Mouse (Mus musculus): ENCODE data around the gene Obscn. TPM values are rescaled to one million over a fixed set of nuclear protein-coding genes. Genes with fewer than 3 reads are reported as not detected.
"Not testable (repeated sequence)": the region's sequence is repeated elsewhere in the genome, so short reads cannot be mapped to it uniquely, and the experiment has no call there.

Obscn gene
- polyA plus RNA-seq, 1 experiment from 2014 or later: 2.4 TPM

DNA sequence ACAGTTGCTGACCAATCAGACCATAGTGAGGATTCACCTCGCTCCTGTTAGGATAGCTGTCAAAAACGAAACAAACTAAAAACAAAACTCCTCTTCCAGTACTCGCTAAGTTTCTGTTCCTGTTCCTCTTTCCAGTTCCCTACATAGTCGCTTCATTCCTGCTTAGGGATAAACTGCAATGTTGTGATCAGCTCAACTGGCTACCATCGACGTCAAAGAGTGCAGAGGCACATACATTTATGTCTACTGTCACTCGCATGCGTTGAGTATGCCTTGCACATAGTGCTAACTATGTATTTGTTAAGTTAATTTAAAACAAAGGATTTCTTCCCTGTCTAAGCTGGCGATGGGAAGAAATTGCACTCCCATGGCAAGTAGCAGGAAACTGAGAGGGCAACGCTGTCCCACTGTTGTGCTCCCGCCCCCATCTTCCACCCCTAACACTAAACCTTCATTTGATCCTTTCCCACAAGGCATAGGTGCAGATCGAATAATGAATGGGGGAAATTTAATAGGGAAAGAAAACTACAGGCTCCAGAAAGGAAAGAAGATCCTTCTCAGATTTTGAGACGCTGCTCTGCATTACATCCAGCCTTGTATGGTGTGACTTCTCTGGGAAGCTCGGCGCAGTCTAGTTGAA, 176.9 kb downstream of the Obscn start:
- Histone ChIP-seq H3K4me1 (peaks cover 28% of the 10 kb centered on the region), H3K9ac (peak overlapping the region; percentile 29; the same call in 1 of the 2 replicates), H3K27me3 (peaks cover 15% of the 10 kb centered on the region), H3K9me3 (replicated peaks) (no peaks in the 10 kb centered on the region), H3K4me2 (replicated peaks) (peak overlapping the region; percentile 84), H3K4me3 (replicated peaks) (peak overlapping the region; percentile 50), H3K36me3 (peaks cover 4% of the 10 kb centered on the region; the same call in 1 of the 2 replicates), H3K27ac (replicated peaks) (no peak overlapping the region)
- no peak for ATAC-seq (ENCODE audit: insufficient number of reproducible peaks, low FRiP score, low TSS enrichment, low read depth)
- WGBS: 28% methylated on average over 15 of the region's 15 CpGs

GRCm38 (mm10) chr11:58958536-58958935, 177.7 kb downstream of the Obscn start:
- no peak overlapping the region for H3K4me3 ChIP-seq (replicated peaks)
- no peak overlapping the region for H3K27ac ChIP-seq (replicated peaks)
- H3K4me2 ChIP-seq (replicated peaks): no peak overlapping the region
- H3K9me3 ChIP-seq (replicated peaks): no peaks in the 10 kb centered on the region
- peaks cover 14% of the 10 kb centered on the region for H3K27me3 ChIP-seq
- H3K4me1 ChIP-seq: peaks cover 32% of the 10 kb centered on the region
- peaks cover 4% of the 10 kb centered on the region; the same call in 1 of the 2 replicates for H3K36me3 ChIP-seq
- no peak for ATAC-seq (ENCODE audit: insufficient number of reproducible peaks, low FRiP score, low TSS enrichment, low read depth)
- 89% methylated on average over 6 of the region's 6 CpGs for WGBS
- H3K9ac ChIP-seq: no peak overlapping the region

- H3K27ac ChIP-seq (replicated peaks): no peak overlapping the region
- peak overlapping the region; percentile 69; the same call in 1 of the 2 replicates for H3K4me3 ChIP-seq (replicated peaks)
- no peak overlapping the region for H3K9ac ChIP-seq
- H3K36me3 ChIP-seq: peaks cover 4% of the 10 kb centered on the region; the same call in 1 of the 2 replicates
- WGBS: 84% methylated on average over 5 of the region's 5 CpGs
- peaks cover 41% of the 10 kb centered on the region for H3K4me1 ChIP-seq
- no peaks in the 10 kb centered on the region for H3K9me3 ChIP-seq (replicated peaks)
- ATAC-seq (ENCODE audit: insufficient number of reproducible peaks, low FRiP score, low TSS enrichment, low read depth): no peak
- H3K27me3 ChIP-seq: peaks cover 12% of the 10 kb centered on the region
- peak overlapping the region; percentile 93 for H3K4me2 ChIP-seq (replicated peaks)
Measured at GRCm38 (mm10) chr11:58957226-58957914, 178.8 kb downstream of the Obscn start.

- WGBS: 17% methylated on average over 8 of the region's 8 CpGs
- Histone ChIP-seq H3K4me2 (replicated peaks) (peak overlapping the region; percentile 93), H3K9me3 (replicated peaks) (no peaks in the 10 kb centered on the region), H3K9ac (peak overlapping the region; percentile 86), H3K27me3 (peaks cover 8% of the 10 kb centered on the region), H3K4me3 (replicated peaks) (peak overlapping the region; percentile 69), H3K4me1 (peaks cover 41% of the 10 kb centered on the region), H3K27ac (replicated peaks) (peak overlapping the region; percentile 100; the same call in 1 of the 2 replicates), H3K36me3 (peaks cover 4% of the 10 kb centered on the region; the same call in 1 of the 2 replicates)
- no peak for ATAC-seq (ENCODE audit: insufficient number of reproducible peaks, low FRiP score, low TSS enrichment, low read depth)
Measured at GRCm38 (mm10) chr11:58955868-58956257, 180.3 kb downstream of the Obscn start.

DNA sequence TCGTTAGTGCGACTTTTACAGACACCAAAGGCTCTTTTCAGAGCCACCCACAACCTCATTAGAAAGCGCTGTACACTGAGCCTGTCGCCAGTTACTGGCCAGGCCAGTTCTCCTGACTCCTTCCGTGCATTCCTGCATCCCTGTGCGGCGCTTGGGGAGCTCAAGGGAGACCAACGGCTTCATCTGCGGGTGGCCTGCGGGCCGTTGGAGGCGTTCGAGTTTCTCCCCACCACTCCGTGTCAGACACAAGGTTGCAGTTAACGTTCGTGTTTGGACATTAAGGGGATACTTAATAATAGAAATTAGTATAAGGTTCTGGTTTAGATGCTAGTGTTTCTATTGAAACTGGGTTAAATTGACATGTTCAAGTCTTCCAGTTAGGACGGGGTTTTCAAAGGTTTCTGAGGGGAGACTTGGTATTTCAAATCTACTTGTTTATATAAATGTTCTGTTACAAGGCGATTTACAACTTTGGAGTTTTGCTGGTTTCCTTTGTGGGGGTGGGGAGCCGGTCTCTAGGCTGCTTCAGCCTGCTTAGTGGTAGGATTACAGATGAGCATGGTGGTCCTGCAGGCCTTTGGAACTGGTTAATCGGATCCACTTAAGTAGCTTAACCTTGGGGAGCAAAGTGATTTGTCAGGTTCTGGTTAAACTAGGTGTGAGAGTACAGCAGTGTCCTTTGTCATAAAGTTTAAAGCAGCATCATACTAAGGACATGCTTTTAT, 180.9 kb downstream of the Obscn start:
- Histone ChIP-seq H3K27me3 (peaks cover 8% of the 10 kb centered on the region), H3K9me3 (replicated peaks) (no peaks in the 10 kb centered on the region), H3K27ac (replicated peaks) (peak overlapping the region; percentile 100), H3K4me3 (replicated peaks) (peak overlapping the region; percentile 69), H3K4me1 (peaks cover 41% of the 10 kb centered on the region), H3K36me3 (peaks cover 4% of the 10 kb centered on the region; the same call in 1 of the 2 replicates), H3K4me2 (replicated peaks) (peak overlapping the region; percentile 93), H3K9ac (peak overlapping the region; percentile 86)
- ATAC-seq (ENCODE audit: insufficient number of reproducible peaks, low FRiP score, low TSS enrichment, low read depth): no peak; the same call in 1 of the 2 replicates
- WGBS: under 1% methylated on average over 20 of the region's 20 CpGs

DNA sequence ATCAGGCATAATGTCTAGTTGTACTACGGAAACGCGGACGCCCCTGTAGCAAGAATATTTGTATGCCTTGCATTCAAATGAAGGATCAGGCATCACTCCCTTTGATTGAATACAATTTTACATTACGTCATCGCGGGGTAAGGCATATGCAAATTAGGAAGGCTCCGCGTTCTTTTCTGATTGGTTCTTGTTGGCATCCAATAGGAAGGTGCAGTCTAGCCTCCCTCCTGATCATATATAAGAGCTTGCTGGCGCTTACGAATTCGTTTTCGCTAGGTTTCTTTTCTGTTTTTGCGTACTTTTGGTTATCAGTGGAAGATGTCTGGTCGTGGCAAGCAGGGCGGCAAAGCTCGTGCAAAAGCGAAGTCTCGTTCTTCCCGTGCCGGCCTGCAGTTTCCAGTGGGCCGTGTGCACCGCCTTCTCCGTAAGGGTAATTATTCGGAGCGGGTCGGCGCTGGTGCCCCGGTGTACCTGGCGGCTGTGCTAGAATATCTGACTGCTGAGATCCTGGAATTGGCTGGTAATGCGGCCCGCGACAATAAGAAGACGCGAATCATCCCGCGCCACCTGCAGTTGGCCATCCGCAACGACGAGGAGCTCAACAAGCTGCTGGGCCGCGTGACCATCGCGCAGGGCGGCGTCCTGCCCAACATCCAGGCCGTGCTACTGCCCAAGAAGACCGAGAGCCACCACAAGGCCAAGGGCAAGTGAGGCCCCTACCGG, 181.6 kb downstream of the Obscn start, which contains the start of the genes Hist3h2a and Trim17:
Hist3h2a (plus strand) TSS at position 266 of the 723 bp plus-strand sequence.
Trim17 (plus strand) TSS at position 266 of the 723 bp plus-strand sequence.
- Histone ChIP-seq H3K4me1 (peaks cover 38% of the 10 kb centered on the region), H3K4me3 (replicated peaks) (peak within 1 kb of the TSS; percentile 69), H3K9me3 (replicated peaks) (no peaks in the 10 kb centered on the region), H3K27ac (replicated peaks) (peak within 1 kb of the TSS; percentile 100), H3K9ac (peak within 1 kb of the TSS; percentile 86), H3K36me3 (peaks cover 4% of the 10 kb centered on the region; the same call in 1 of the 2 replicates), H3K27me3 (peaks cover 8% of the 10 kb centered on the region), H3K4me2 (replicated peaks) (peak within 1 kb of the TSS; percentile 93)
- under 1% methylated on average over 49 of the region's 49 CpGs for WGBS
- peak; percentile 91 for ATAC-seq (ENCODE audit: insufficient number of reproducible peaks, low FRiP score, low TSS enrichment, low read depth)

- 0% methylated on average over 17 of the region's 17 CpGs for WGBS
- ATAC-seq (ENCODE audit: insufficient number of reproducible peaks, low FRiP score, low TSS enrichment, low read depth); H3K27me3 ChIP-seq: not testable (repeated sequence)
Measured at GRCm38 (mm10) chr11:58954170-58954419, 182.1 kb downstream of the Obscn start.

GRCm38 (mm10) chr11:58953351-58954169, 182.6 kb downstream of the Obscn start:
- H3K9me3 ChIP-seq (replicated peaks): no peaks in the 10 kb centered on the region
- H3K27ac ChIP-seq (replicated peaks): peak overlapping the region; percentile 100
- peak overlapping the region; percentile 69 for H3K4me3 ChIP-seq (replicated peaks)
- peak overlapping the region; percentile 40 for H3K9ac ChIP-seq
- H3K4me1 ChIP-seq: peaks cover 39% of the 10 kb centered on the region
- WGBS: 2% methylated on average over 33 of the region's 33 CpGs
- H3K4me2 ChIP-seq (replicated peaks): peak overlapping the region; percentile 93
- peaks cover 4% of the 10 kb centered on the region; the same call in 1 of the 2 replicates for H3K36me3 ChIP-seq
- peaks cover 8% of the 10 kb centered on the region for H3K27me3 ChIP-seq
- ATAC-seq (ENCODE audit: insufficient number of reproducible peaks, low FRiP score, low TSS enrichment, low read depth): 0 out of 2 replicates have a peak, but pooled peaks have one; percentile 1

More at GRCm38 (mm10) chr11:58954170-58954419, 182.1 kb downstream of the Obscn start:
- not testable (repeated sequence) for H3K9me3 ChIP-seq (replicated peaks); H3K36me3 ChIP-seq
- Histone ChIP-seq H3K9ac (peak overlapping the region; percentile 40), H3K4me2 (replicated peaks) (peak overlapping the region; percentile 93), H3K4me1 (peaks cover 38% of the 10 kb centered on the region), H3K27ac (replicated peaks) (peak overlapping the region; percentile 100), H3K4me3 (replicated peaks) (peak overlapping the region; percentile 69)

GRCm38 (mm10) chr11:58951210-58951609, 185.0 kb downstream of the Obscn start:
- Histone ChIP-seq H3K27ac (replicated peaks) (no peak overlapping the region), H3K4me3 (replicated peaks) (no peak overlapping the region), H3K9me3 (replicated peaks) (no peaks in the 10 kb centered on the region), H3K4me2 (replicated peaks) (no peak overlapping the region), H3K36me3 (no peaks in the 10 kb centered on the region), H3K27me3 (peaks cover 8% of the 10 kb centered on the region), H3K4me1 (peaks cover 32% of the 10 kb centered on the region), H3K9ac (no peak overlapping the region)
- ATAC-seq (ENCODE audit: insufficient number of reproducible peaks, low FRiP score, low TSS enrichment, low read depth): no peak
- 48% methylated on average over 5 of the region's 5 CpGs for WGBS
